Mouse (Mus musculus): Measurements from ENCODE around the gene Gltp. TPM values are rescaled to one million over a fixed set of nuclear protein-coding genes. Genes with fewer than 3 reads are reported as not detected.

Gltp gene
- total and polyA plus RNA-seq, 3 experiments, result 23.8 to 90.4 (median 25.5) TPM

DNA sequence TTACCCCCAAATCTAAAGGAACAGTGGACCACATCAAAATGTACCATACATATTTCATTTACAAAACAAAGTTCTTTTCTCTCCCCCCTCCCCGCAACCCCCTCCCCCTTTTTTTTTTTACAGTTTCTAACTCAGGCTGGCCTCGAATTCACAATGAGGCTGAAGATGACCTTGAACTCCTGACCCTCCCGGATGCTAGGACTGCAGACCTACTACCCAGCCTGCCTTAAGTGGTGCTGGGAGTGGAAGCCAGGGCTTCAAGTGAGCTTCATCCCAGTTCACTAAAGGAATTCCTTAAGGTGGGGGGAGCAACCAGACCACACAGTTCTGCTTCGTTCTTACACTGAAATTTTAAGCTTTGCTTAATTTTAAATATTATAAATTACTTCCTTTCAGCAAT, 26.6 kb downstream of the Gltp start:
- H3K27me3 ChIP-seq (replicated peaks), result no peaks in the 10 kb centered on the region
- H3K79me2 ChIP-seq (replicated peaks; ENCODE audit: control insufficient read depth, extremely low read depth, insufficient read depth, poor library complexity, severe bottlenecking), result no peaks in the 10 kb centered on the region
- H3K4me3 ChIP-seq (replicated peaks in 1 of 3; ENCODE audit: low read depth in 2 of 3, low read length in 2 of 3, poor library complexity in 1 of 3), result no peak overlapping the region
- no peak overlapping the region for H3K4me2 ChIP-seq (ENCODE audit: insufficient read depth, low read depth, poor library complexity, severe bottlenecking)
- TF ChIP-seq MAX (IDR thresholded peaks at IDR 0.05; ENCODE audit: low read length), result no peak
- TF ChIP-seq TBP (conservative IDR thresholded peaks at IDR 0.05; ENCODE audit: low read depth, low read length), result no peak
- no peak for TF ChIP-seq ZC3H11A (IDR thresholded peaks at IDR 0.05; ENCODE audit: low read depth, low read length)
- no peak for TF ChIP-seq MXI1 (IDR thresholded peaks at IDR 0.05; ENCODE audit: low read depth, low read length)
- TF ChIP-seq SIN3A (IDR thresholded peaks at IDR 0.05; ENCODE audit: low read length), result no peak
- TF ChIP-seq USF1 (IDR thresholded peaks at IDR 0.05; ENCODE audit: low read depth, low read length), result no peak
- H3K9ac ChIP-seq (ENCODE audit: insufficient read depth, low read depth), result no peak overlapping the region
- in situ Hi-C loops (cut with MboI; ENCODE audit: low pct_ligation_motif_present, low pct_unique_long_range_greater_than_20kb, low sequenced_read_pairs), result loop anchor here (5.0 kb wide), 1 partner anchor 37 kb away; no protein-coding TSS in a partner anchor
- H3K27ac ChIP-seq (ENCODE audit: insufficient read depth, low read depth), result no peak overlapping the region
- H3K4me1 ChIP-seq (ENCODE audit: control insufficient read depth in 1 of 2, insufficient read depth in 2 of 2), result peaks cover 6 to 34% of the 10 kb centered on the region in 2 experiments
- H3K9me3 ChIP-seq (replicated peaks; ENCODE audit: low read length), result peaks cover 12% of the 10 kb centered on the region
- no peak for DNase-seq (ENCODE audit: extremely low read depth)
- H3K36me3 ChIP-seq (replicated peaks in 1 of 2; ENCODE audit: control insufficient read depth in 1 of 2, insufficient read depth in 1 of 2, low read length in 1 of 2), result peaks cover 3 to 10% of the 10 kb centered on the region in 2 experiments
- dilution Hi-C loops (cut with MboI; ENCODE audit: extremely low pct_ligation_motif_present, extremely low pct_unique_long_range_greater_than_20kb, low sequenced_read_pairs), result no loop called here

DNA sequence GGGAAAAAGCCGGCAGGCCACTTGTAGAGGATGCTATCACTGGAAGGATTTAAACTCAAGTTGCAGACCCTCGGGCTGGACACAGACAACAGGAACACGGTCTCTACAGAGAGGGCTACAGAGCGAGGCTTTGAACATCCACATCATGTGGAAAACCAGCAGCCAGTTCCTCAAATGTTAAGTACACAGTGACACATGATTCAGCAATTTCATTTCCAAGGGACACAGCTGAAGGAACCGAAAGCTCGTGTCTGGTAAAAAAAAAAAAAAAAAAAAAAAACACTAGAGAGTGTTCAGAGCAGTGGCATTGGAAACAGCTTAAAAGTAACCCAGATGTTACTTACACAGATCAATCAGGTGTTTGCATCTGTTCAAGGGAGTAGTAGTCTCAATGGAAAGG, 29.8 kb downstream of the Gltp start:
- in situ Hi-C loops (cut with MboI; ENCODE audit: low pct_ligation_motif_present, low pct_unique_long_range_greater_than_20kb, low sequenced_read_pairs), result loop anchor here (5.0 kb wide), 1 partner anchor 34 kb away; no protein-coding TSS in a partner anchor
- H3K4me2 ChIP-seq (ENCODE audit: insufficient read depth, low read depth, poor library complexity, severe bottlenecking), result no peak overlapping the region
- H3K4me3 ChIP-seq (replicated peaks in 1 of 3; ENCODE audit: low read depth in 2 of 3, low read length in 2 of 3, poor library complexity in 1 of 3), result no peak overlapping the region
- H3K9me3 ChIP-seq (replicated peaks; ENCODE audit: low read length), result peaks cover 15% of the 10 kb centered on the region
- H3K79me2 ChIP-seq (replicated peaks; ENCODE audit: control insufficient read depth, extremely low read depth, insufficient read depth, poor library complexity, severe bottlenecking), result no peaks in the 10 kb centered on the region
- H3K9ac ChIP-seq (ENCODE audit: insufficient read depth, low read depth), result no peak overlapping the region
- H3K27me3 ChIP-seq (replicated peaks), result no peaks in the 10 kb centered on the region
- peak; percentile 60 for DNase-seq (ENCODE audit: extremely low read depth)
- H3K27ac ChIP-seq (ENCODE audit: insufficient read depth, low read depth), result no peak overlapping the region
- H3K4me1 ChIP-seq (ENCODE audit: control insufficient read depth in 1 of 2, insufficient read depth in 2 of 2), result peaks cover 6 to 22% of the 10 kb centered on the region in 2 experiments
- peaks cover 0 to 4% of the 10 kb centered on the region in 2 experiments for H3K36me3 ChIP-seq (replicated peaks in 1 of 2; ENCODE audit: control insufficient read depth in 1 of 2, insufficient read depth in 1 of 2, low read length in 1 of 2)
- dilution Hi-C loops (cut with MboI; ENCODE audit: extremely low pct_ligation_motif_present, extremely low pct_unique_long_range_greater_than_20kb, low sequenced_read_pairs), result no loop called here
- TF ChIP-seq USF2 (conservative IDR thresholded peaks at IDR 0.05; ENCODE audit: low read depth, low read length), result no peak
- peak; percentile 99 for TF ChIP-seq ZNF384 (IDR thresholded peaks at IDR 0.05; ENCODE audit: low read depth, low read length)
- TF ChIP-seq PAX5 (IDR thresholded peaks at IDR 0.05; ENCODE audit: low read length), result no peak
- TF ChIP-seq CHD2 (IDR thresholded peaks at IDR 0.05; ENCODE audit: low read length), result no peak
- TF ChIP-seq JUN (IDR thresholded peaks at IDR 0.05; ENCODE audit: insufficient read depth, low read depth, low read length), result no peak
- TF ChIP-seq RAD21 (IDR thresholded peaks at IDR 0.05; ENCODE audit: low read depth, low read length), result no peak
- TF ChIP-seq USF1 (IDR thresholded peaks at IDR 0.05; ENCODE audit: low read depth, low read length), result no peak
- TF ChIP-seq TBP (conservative IDR thresholded peaks at IDR 0.05; ENCODE audit: low read depth, low read length), result no peak
- TF ChIP-seq SMC3 (IDR thresholded peaks at IDR 0.05; ENCODE audit: low read depth, low read length), result no peak
- no peak for TF ChIP-seq NELFE (IDR thresholded peaks at IDR 0.05; ENCODE audit: low read depth, low read length)
- TF ChIP-seq ZMIZ1 (IDR thresholded peaks at IDR 0.05; ENCODE audit: low read depth, low read length), result no peak
- peak; percentile 71 for TF ChIP-seq IRF4 (IDR thresholded peaks at IDR 0.05; ENCODE audit: low read depth, low read length)
- no peak for TF ChIP-seq ZC3H11A (IDR thresholded peaks at IDR 0.05; ENCODE audit: low read depth, low read length)
- TF ChIP-seq MAZ (IDR thresholded peaks at IDR 0.05; ENCODE audit: low read depth, low read length), result no peak
- TF ChIP-seq ZKSCAN1 (IDR thresholded peaks at IDR 0.05; ENCODE audit: borderline replicate concordance, low read depth, low read length), result no peak
- TF ChIP-seq POLR2AphosphoS2 (IDR thresholded peaks at IDR 0.05; ENCODE audit: low read depth, low read length), result no peak
- 0 out of 2 replicates have a peak, but pooled peaks have one; percentile 42 for TF ChIP-seq SIN3A (IDR thresholded peaks at IDR 0.05; ENCODE audit: low read length)
- TF ChIP-seq POLR2A (IDR thresholded peaks at IDR 0.05; ENCODE audit: low read depth, low read length), result no peak
- TF ChIP-seq NRF1 (IDR thresholded peaks at IDR 0.05; ENCODE audit: low read depth, low read length), result no peak
- TF ChIP-seq EP300 (IDR thresholded peaks at IDR 0.05; ENCODE audit: low read length), result peak; percentile 68
- TF ChIP-seq MXI1 (IDR thresholded peaks at IDR 0.05; ENCODE audit: low read depth, low read length), result no peak
- peak; percentile 31; the same call in 1 of the 2 replicates for TF ChIP-seq BHLHE40 (IDR thresholded peaks at IDR 0.05; ENCODE audit: low read depth, low read length)
- no peak for TF ChIP-seq UBTF (IDR thresholded peaks at IDR 0.05; ENCODE audit: low read depth, low read length)
- no peak for TF ChIP-seq MEF2A (IDR thresholded peaks at IDR 0.05; ENCODE audit: borderline replicate concordance, low read depth, low read length)
- TF ChIP-seq ETS1 (conservative IDR thresholded peaks at IDR 0.05; ENCODE audit: low read depth, low read length), result peak; percentile 76
- no peak for TF ChIP-seq HCFC1 (IDR thresholded peaks at IDR 0.05; ENCODE audit: low read depth, low read length)
- no peak for TF ChIP-seq KAT2A (IDR thresholded peaks at IDR 0.05; ENCODE audit: insufficient replicate concordance, low read length)
- no peak for TF ChIP-seq RCOR1 (conservative IDR thresholded peaks at IDR 0.05; ENCODE audit: low read depth, low read length)
- peak; percentile 90 for TF ChIP-seq MAFK (IDR thresholded peaks at IDR 0.05; ENCODE audit: insufficient replicate concordance, low read length)
- no peak for TF ChIP-seq JUND (conservative IDR thresholded peaks at IDR 0.05; ENCODE audit: low read depth, low read length)
- TF ChIP-seq E2F4 (IDR thresholded peaks at IDR 0.05; ENCODE audit: insufficient replicate concordance, low read depth, low read length), result no peak
- TF ChIP-seq TCF12 (IDR thresholded peaks at IDR 0.05; ENCODE audit: low read depth, low read length), result no peak

Data from CH12.LX (cell line).